In genomic region chr13:57604437-57604836, GRCm38 (mm10) we compare ENCODE assay signal across 30 mouse cellular contexts.
DNase-seq lines count a peak whose midpoint lies in the region; ATAC-seq and TF ChIP-seq lines count a peak whose summit lies in the region.
"Had no signal": no experiment of that assay in that cellular context is flagged by ENCODE, and none has a peak within 500 bp of the region (broad histone marks: within the 10 kb centered on the region; RNA-seq: fewer than 3 reads in every experiment).

No protein-coding gene starts in this region.

- H3K36me3 ChIP-seq in heart, embryonic 11.5 days (ENCODE audit: control insufficient read depth, insufficient read depth, low read length): no peaks in the 10 kb centered on the region
- H3K36me3 ChIP-seq in liver, embryonic 12.5 days: no peaks in the 10 kb centered on the region
- no peaks in the 10 kb centered on the region for H3K36me3 ChIP-seq in liver, postnatal 0 days (replicated peaks; ENCODE audit: insufficient read depth, low read length)
- H3K36me3 ChIP-seq in liver, embryonic 14.5 days (replicated peaks; ENCODE audit: control insufficient read depth, insufficient read depth, low read depth): no peaks in the 10 kb centered on the region
- H3K36me3 ChIP-seq: embryonic facial prominence, embryonic 13.5 days; forebrain, embryonic 10.5 days; G1E; heart, embryonic 10.5 days; limb, embryonic 10.5 days; limb, embryonic 15.5 days; lung, embryonic 15.5 days; midbrain, embryonic 12.5 days; neural tube, embryonic 12.5 days had no signal

- DNase-seq in heart, postnatal 4 days: no peak
- no peak for DNase-seq in liver, postnatal 0 days
- DNase-seq in liver, embryonic 14.5 days (ENCODE audit: low read depth in 3 of 3, low spot score in 3 of 3): peak; percentile 30 to 46 (median 34)
- no peak for DNase-seq in urinary bladder, adult 2 months (ENCODE audit: low spot score)
- no peak for DNase-seq in left cerebral cortex, adult 2 months (ENCODE audit: extremely low spot score in 1 of 2, low spot score in 2 of 2)
- DNase-seq: adrenal gland, postnatal 10 days; cerebellum, adult 18-20 months; cerebellum, postnatal 10 days; forebrain, postnatal 0 days; gastrocnemius, postnatal 14 days; kidney, adult 8-10 months; layer of hippocampus, postnatal 36 days; lung, postnatal 4 days; right cerebral cortex, postnatal 14 days; thymus, postnatal 4 days had no signal

- intact Hi-C loops in left cerebral cortex, adult 2 months (cut with DNase I): no loop called here

- no peak overlapping the region for H3K4me2 ChIP-seq in heart, embryonic 11.5 days
- H3K4me2 ChIP-seq in liver, embryonic 12.5 days: no peak overlapping the region
- H3K4me2 ChIP-seq in liver, postnatal 0 days (ENCODE audit: low read depth, low read length): no peak overlapping the region
- no peak overlapping the region for H3K4me2 ChIP-seq in liver, embryonic 14.5 days (ENCODE audit: low read depth)
- H3K4me2 ChIP-seq: embryonic facial prominence, embryonic 13.5 days; limb, embryonic 15.5 days; lung, embryonic 15.5 days; midbrain, embryonic 12.5 days; neural tube, embryonic 12.5 days had no signal

- H3K27me3 ChIP-seq in heart, embryonic 11.5 days (ENCODE audit: control insufficient read depth, insufficient read depth, low read length): no peaks in the 10 kb centered on the region
- peaks cover under 1% of the 10 kb centered on the region; the same call in 1 of the 2 replicates for H3K27me3 ChIP-seq in liver, embryonic 12.5 days (replicated peaks)
- H3K27me3 ChIP-seq in liver, postnatal 0 days (ENCODE audit: insufficient read depth, low read length): no peaks in the 10 kb centered on the region
- H3K27me3 ChIP-seq in liver, embryonic 14.5 days (ENCODE audit: control insufficient read depth, insufficient read depth, low read length): no peaks in the 10 kb centered on the region
- H3K27me3 ChIP-seq: embryonic facial prominence, embryonic 13.5 days; limb, embryonic 15.5 days; lung, embryonic 15.5 days; megakaryocyte, embryonic 14.5 days had no signal

- H3K9ac ChIP-seq in heart, embryonic 11.5 days (ENCODE audit: low read depth, low read length): no peak overlapping the region
- H3K9ac ChIP-seq in liver, embryonic 12.5 days: no peak overlapping the region
- no peak overlapping the region for H3K9ac ChIP-seq in liver, postnatal 0 days (replicated peaks)
- no peak overlapping the region for H3K9ac ChIP-seq in liver, embryonic 14.5 days (replicated peaks)
- H3K9ac ChIP-seq: embryonic facial prominence, embryonic 13.5 days; forebrain, postnatal 0 days; limb, embryonic 15.5 days; lung, embryonic 15.5 days; midbrain, embryonic 12.5 days; neural tube, embryonic 12.5 days had no signal

- no peak overlapping the region for H3K4me3 ChIP-seq in heart, embryonic 11.5 days (ENCODE audit: low read depth, low read length)
- no peak overlapping the region for H3K4me3 ChIP-seq in liver, embryonic 12.5 days
- no peak overlapping the region for H3K4me3 ChIP-seq in liver, postnatal 0 days (ENCODE audit: low read depth, low read length)
- H3K4me3 ChIP-seq in liver, embryonic 14.5 days (ENCODE audit: insufficient read depth in 1 of 2, low read depth in 2 of 2, low read length in 2 of 2): no peak overlapping the region
- H3K4me3 ChIP-seq in left cerebral cortex, adult 2 months: no peak overlapping the region
- H3K4me3 ChIP-seq: embryonic facial prominence, embryonic 13.5 days; forebrain, embryonic 10.5 days; heart, embryonic 10.5 days; limb, embryonic 10.5 days; limb, embryonic 15.5 days; lung, embryonic 15.5 days; megakaryocyte, embryonic 14.5 days; midbrain, embryonic 12.5 days; myocyte; neural tube, embryonic 12.5 days had no signal

- H3K27ac ChIP-seq in heart, embryonic 11.5 days (ENCODE audit: low read depth, low read length): 0 out of 2 replicates have a peak overlapping the region, but pooled peaks have one; percentile 15
- H3K27ac ChIP-seq in liver, embryonic 12.5 days: no peak overlapping the region
- H3K27ac ChIP-seq in liver, postnatal 0 days (ENCODE audit: low read depth): no peak overlapping the region
- H3K27ac ChIP-seq in liver, embryonic 14.5 days: no peak overlapping the region
- H3K27ac ChIP-seq in left cerebral cortex, adult 2 months: no peak overlapping the region
- H3K27ac ChIP-seq: embryonic facial prominence, embryonic 13.5 days; forebrain, embryonic 10.5 days; heart, embryonic 10.5 days; kidney, postnatal 0 days; limb, embryonic 10.5 days; limb, embryonic 15.5 days; lung, embryonic 15.5 days; midbrain, embryonic 12.5 days; neural tube, embryonic 12.5 days had no signal

- ATAC-seq in heart, embryonic 11.5 days (replicated peaks; ENCODE audit: insufficient number of reproducible peaks, low FRiP score, low TSS enrichment): peak; percentile 80; the same call in 1 of the 2 replicates
- peak; percentile 82 for ATAC-seq in liver, embryonic 12.5 days
- ATAC-seq in liver, postnatal 0 days: no peak
- ATAC-seq in liver, embryonic 14.5 days (ENCODE audit: insufficient read depth): peak; percentile 77
- ATAC-seq: forebrain, postnatal 0 days; intestine, embryonic 16.5 days had no signal

- TF ChIP-seq CTCF in liver, postnatal 0 days (IDR thresholded peaks at IDR 0.05; ENCODE audit: low read depth): no peak
- TF ChIP-seq CTCF in liver, embryonic 14.5 days (IDR thresholded peaks at IDR 0.05; ENCODE audit: low read depth): no peak
- no peak for TF ChIP-seq CTCF in left cerebral cortex, adult 2 months (IDR thresholded peaks at IDR 0.05)

- WGBS in heart, embryonic 11.5 days (ENCODE audit: insufficient replicate concordance): 76% methylated on average over 3 of the region's 3 CpGs
- WGBS in liver, embryonic 12.5 days (ENCODE audit: insufficient replicate concordance): 66% methylated on average over 3 of the region's 3 CpGs
- 74% methylated on average over 3 of the region's 3 CpGs for whole genome bisulfite sequencing in liver, postnatal 0 days (ENCODE audit: insufficient replicate concordance)
- 63% methylated on average over 3 of the region's 3 CpGs for WGBS in liver, embryonic 14.5 days (ENCODE audit: insufficient replicate concordance)

- TF ChIP-seq EP300 in liver, postnatal 0 days (IDR thresholded peaks at IDR 0.05; ENCODE audit: low read depth): no peak
- TF ChIP-seq EP300 in liver, embryonic 14.5 days (IDR thresholded peaks at IDR 0.05; ENCODE audit: low read depth): no peak

- H3K4me1 ChIP-seq in heart, embryonic 11.5 days (ENCODE audit: control insufficient read depth, insufficient read depth, low read length): peaks cover 5% of the 10 kb centered on the region; the same call in 1 of the 2 replicates
- peaks cover 13% of the 10 kb centered on the region; the same call in 1 of the 2 replicates for H3K4me1 ChIP-seq in liver, embryonic 12.5 days
- no peaks in the 10 kb centered on the region for H3K4me1 ChIP-seq in liver, postnatal 0 days (ENCODE audit: insufficient read depth)
- H3K4me1 ChIP-seq in liver, embryonic 14.5 days (replicated peaks; ENCODE audit: control insufficient read depth in 2 of 2, insufficient read depth in 2 of 2, low read length in 1 of 2): peaks cover 2 to 9% of the 10 kb centered on the region in 2 experiments; a peak in 2 of 4 replicates
- H3K4me1 ChIP-seq: heart, embryonic 10.5 days; limb, embryonic 10.5 days; limb, embryonic 15.5 days; lung, embryonic 15.5 days; megakaryocyte, embryonic 14.5 days had no signal

- H3K9me3 ChIP-seq in heart, embryonic 11.5 days (replicated peaks; ENCODE audit: control insufficient read depth, low read length): no peaks in the 10 kb centered on the region
- 0 out of 2 replicates have a peak, but pooled peaks cover 7% of the 10 kb centered on the region for H3K9me3 ChIP-seq in liver, embryonic 12.5 days (replicated peaks)
- H3K9me3 ChIP-seq in liver, postnatal 0 days (ENCODE audit: low read length): no peaks in the 10 kb centered on the region
- H3K9me3 ChIP-seq in liver, embryonic 14.5 days (ENCODE audit: control insufficient read depth, low read length): no peaks in the 10 kb centered on the region
- H3K9me3 ChIP-seq: limb, embryonic 10.5 days; limb, embryonic 15.5 days; lung, embryonic 15.5 days had no signal

Comparison
In these comparisons a context has a peak if more than half of its experiments do, and no peak if none do; other contexts are left out.
1. DNase-seq: peak in liver, embryonic 14.5 days (3 of 3); none in heart, postnatal 4 days (single experiment), liver, postnatal 0 days (single experiment), urinary bladder, adult 2 months (single experiment) and left cerebral cortex, adult 2 months (0 of 2).